Mouse (Mus musculus) forebrain, embryonic 14.5 days (tissue): ENCODE measurements around the gene Krt222. TPM values are rescaled to one million over a fixed set of nuclear protein-coding genes. Genes with fewer than 3 reads are reported as not detected.

Experiments
- ATAC-seq: fragments of 200-750 bp; cut with Nextera tagmentation; 2 replicates; pipeline ENCODE4 v1.8.0; 2017; ENCODE audit warnings: mild to moderate bottlenecking, moderate library complexity
- DNase-seq: peaks from one replicate; pipeline ENCODE4 v3.0.0-alpha.2; 2015; ENCODE audit warnings: low spot score
- H3K27ac ChIP-seq: fragments of 300-500 bp; sonication (generic); 2 replicates; pipeline ENCODE4 v1.5.1; 2014; ENCODE audit warnings: low read depth, mild to moderate bottlenecking, control low read depth, low read length, moderate library complexity
- H3K27me3 ChIP-seq: fragments of 300-500 bp; sonication (generic); replicated peaks from 2 replicates; pipeline ENCODE4 v1.6.1; 2014; ENCODE audit warnings: low read length, control low read depth, mixed read lengths; ENCODE audit not compliant: control insufficient read depth, insufficient read depth
- H3K36me3 ChIP-seq: fragments of 300-500 bp; sonication (generic); 2 replicates; pipeline ENCODE4 v1.6.1; 2014; ENCODE audit warnings: low read length, control low read depth; ENCODE audit not compliant: control insufficient read depth, insufficient read depth
- H3K4me1 ChIP-seq: fragments of 300-500 bp; sonication (generic); 2 replicates; pipeline ENCODE4 v1.6.1; 2014; ENCODE audit warnings: antibody characterized with exemption, low read length, control low read depth; ENCODE audit not compliant: control insufficient read depth, insufficient read depth
- H3K4me2 ChIP-seq: fragments of 300-500 bp; sonication (generic); 2 replicates; pipeline ENCODE4 v1.6.1; 2014; ENCODE audit warnings: mild to moderate bottlenecking, control low read depth, low read length
- H3K4me3 ChIP-seq: fragments of 300-500 bp; sonication (generic); 2 replicates; pipeline ENCODE4 v1.5.1; 2014; ENCODE audit warnings: low read depth, low read length, control low read depth
- H3K9ac ChIP-seq: fragments of 300-500 bp; sonication (generic); 2 replicates; pipeline ENCODE4 v1.6.1; 2014; ENCODE audit warnings: mild to moderate bottlenecking, low read length, control low read depth, moderate library complexity
- H3K9me3 ChIP-seq: fragments of 300-500 bp; sonication (generic); replicated peaks from 2 replicates; pipeline ENCODE4 v1.6.1; 2016; ENCODE audit warnings: low read length, control low read depth, mixed read lengths; ENCODE audit not compliant: control insufficient read depth
- WGBS: fragments of 180-500 bp; shearing (Covaris S2); extraction: QIAGEN DNeasy Blood & Tissue Kit; methylation state at CpG from one replicate; pipeline ENCODE4 v1.1.7; 2014; 5-methylcytosine and 5-hydroxymethylcytosine counted together
- polyA plus RNA-seq: library from polyadenylated mRNA; unstranded; fragments of >200 nt; fragmentation: Nextera tagmentation; extraction: Ambion mirVana; gene quantifications from 2 replicates; pipeline ENCODE4 v1.2.1, GENCODE M21; 2014

The Krt222 gene
- polyA plus RNA-seq, 1 experiment from 2014 or later, result 2.5 TPM

GRCm38 (mm10) chr11:99272721-99273120, 28.8 kb upstream of the Krt222 start:
- ATAC-seq, result no peak
- Histone ChIP-seq H3K4me2 (no peak overlapping the region), H3K36me3 (no peaks in the 10 kb centered on the region), H3K9ac (no peak overlapping the region), H3K4me3 (no peak overlapping the region), H3K27ac (no peak overlapping the region), H3K27me3 (no peaks in the 10 kb centered on the region), H3K4me1 (no peaks in the 10 kb centered on the region), H3K9me3 (no peaks in the 10 kb centered on the region)
- 93% methylated on average over 4 of the region's 4 CpGs for WGBS
- no peak for DNase-seq

- no peaks in the 10 kb centered on the region for H3K4me1 ChIP-seq
- no peaks in the 10 kb centered on the region for H3K9me3 ChIP-seq
- no peaks in the 10 kb centered on the region for H3K36me3 ChIP-seq
- H3K9ac ChIP-seq, result no peak overlapping the region
- H3K27ac ChIP-seq, result no peak overlapping the region
- H3K27me3 ChIP-seq, result no peaks in the 10 kb centered on the region
- 79% methylated on average over 7 of the region's 7 CpGs for WGBS
- H3K4me3 ChIP-seq, result no peak overlapping the region
- no peak for DNase-seq
- no peak overlapping the region for H3K4me2 ChIP-seq
- no peak for ATAC-seq
Observed at GRCm38 (mm10) chr11:99269192-99269591, 25.3 kb upstream of the Krt222 start.

GRCm38 (mm10) chr11:99265796-99266195, 21.9 kb upstream of the Krt222 start:
- 22% methylated on average over 9 of the region's 9 CpGs for WGBS
- no peak overlapping the region for H3K4me3 ChIP-seq
- H3K9ac ChIP-seq, result no peak overlapping the region
- no peaks in the 10 kb centered on the region for H3K36me3 ChIP-seq
- no peak for DNase-seq
- no peak overlapping the region for H3K27ac ChIP-seq
- ATAC-seq, result no peak
- no peaks in the 10 kb centered on the region for H3K9me3 ChIP-seq
- H3K27me3 ChIP-seq, result no peaks in the 10 kb centered on the region
- H3K4me1 ChIP-seq, result no peaks in the 10 kb centered on the region
- no peak overlapping the region for H3K4me2 ChIP-seq

- Histone ChIP-seq H3K27me3 (no peaks in the 10 kb centered on the region), H3K27ac (no peak overlapping the region), H3K4me2 (no peak overlapping the region), H3K4me3 (no peak overlapping the region), H3K36me3 (no peaks in the 10 kb centered on the region), H3K9ac (no peak overlapping the region), H3K9me3 (no peaks in the 10 kb centered on the region), H3K4me1 (no peaks in the 10 kb centered on the region)
- ATAC-seq (no peak), DNase-seq (no peak)
- WGBS, result 66% methylated on average over 9 of the region's 9 CpGs
Observed at GRCm38 (mm10) chr11:99265220-99265619, 21.3 kb upstream of the Krt222 start.

GRCm38 (mm10) chr11:99256213-99256612, 12.3 kb upstream of the Krt222 start:
- no peaks in the 10 kb centered on the region for H3K9me3 ChIP-seq
- H3K36me3 ChIP-seq, result no peaks in the 10 kb centered on the region
- 76% methylated on average over 4 of the region's 4 CpGs for WGBS
- no peak for DNase-seq
- H3K27me3 ChIP-seq, result no peaks in the 10 kb centered on the region
- no peaks in the 10 kb centered on the region for H3K4me1 ChIP-seq
- H3K9ac ChIP-seq, result no peak overlapping the region
- ATAC-seq, result no peak
- no peak overlapping the region for H3K27ac ChIP-seq
- H3K4me2 ChIP-seq, result no peak overlapping the region
- H3K4me3 ChIP-seq, result no peak overlapping the region

- no peak overlapping the region for H3K27ac ChIP-seq
- no peaks in the 10 kb centered on the region for H3K36me3 ChIP-seq
- no peaks in the 10 kb centered on the region for H3K9me3 ChIP-seq
- no peak overlapping the region for H3K4me2 ChIP-seq
- WGBS, result 97% methylated on average over 8 of the region's 8 CpGs
- no peaks in the 10 kb centered on the region for H3K4me1 ChIP-seq
- DNase-seq (no peak), ATAC-seq (no peak)
- no peak overlapping the region for H3K9ac ChIP-seq
- no peaks in the 10 kb centered on the region for H3K27me3 ChIP-seq
- H3K4me3 ChIP-seq, result no peak overlapping the region
Observed at GRCm38 (mm10) chr11:99255316-99255715, 11.4 kb upstream of the Krt222 start.

GRCm38 (mm10) chr11:99253893-99254292, 10.0 kb upstream of the Krt222 start:
- WGBS, result 56% methylated on average over 2 of the region's 2 CpGs
- Histone ChIP-seq H3K27me3 (no peaks in the 10 kb centered on the region), H3K9ac (no peak overlapping the region), H3K4me1 (no peaks in the 10 kb centered on the region), H3K4me2 (no peak overlapping the region), H3K9me3 (no peaks in the 10 kb centered on the region), H3K4me3 (no peak overlapping the region), H3K27ac (no peak overlapping the region), H3K36me3 (no peaks in the 10 kb centered on the region)
- ATAC-seq (no peak), DNase-seq (no peak)

GRCm38 (mm10) chr11:99252671-99253070, 8.8 kb upstream of the Krt222 start:
- no peak overlapping the region for H3K27ac ChIP-seq
- ATAC-seq (no peak), DNase-seq (no peak)
- no peak overlapping the region for H3K9ac ChIP-seq
- WGBS, result 63% methylated on average over 8 of the region's 8 CpGs
- no peaks in the 10 kb centered on the region for H3K9me3 ChIP-seq
- no peak overlapping the region for H3K4me2 ChIP-seq
- no peaks in the 10 kb centered on the region for H3K36me3 ChIP-seq
- H3K4me3 ChIP-seq, result no peak overlapping the region
- H3K27me3 ChIP-seq, result no peaks in the 10 kb centered on the region
- H3K4me1 ChIP-seq, result no peaks in the 10 kb centered on the region

- Histone ChIP-seq H3K9ac (no peak overlapping the region), H3K36me3 (no peaks in the 10 kb centered on the region), H3K9me3 (no peaks in the 10 kb centered on the region), H3K4me1 (no peaks in the 10 kb centered on the region), H3K4me3 (no peak overlapping the region), H3K27me3 (no peaks in the 10 kb centered on the region), H3K27ac (no peak overlapping the region), H3K4me2 (no peak overlapping the region)
- 73% methylated on average over 3 of the region's 3 CpGs for WGBS
- ATAC-seq (no peak), DNase-seq (no peak)
Observed at GRCm38 (mm10) chr11:99250666-99251065, 6.8 kb upstream of the Krt222 start.
